ENCODE assay signal across 22 mouse cellular contexts in genomic region chr5:88807342-88807741, GRCm38 (mm10). TPM values are rescaled to one million over a fixed set of nuclear protein-coding genes. Genes with fewer than 3 reads are reported as not detected.
DNase-seq lines count a peak whose midpoint lies in the region; ATAC-seq and TF ChIP-seq lines count a peak whose summit lies in the region.
"Had no signal": no experiment of that assay in that cellular context is flagged by ENCODE, and none has a peak within 500 bp of the region (broad histone marks: within the 10 kb centered on the region; RNA-seq: fewer than 3 reads in every experiment).

No protein-coding gene starts in this region.

- ATAC-seq in heart, embryonic 14.5 days (ENCODE audit: insufficient number of reproducible peaks, insufficient read depth, low FRiP score, low read depth), result no peak
- ATAC-seq: activated CD4-positive, CD25-positive, alpha-beta regulatory T cell, adult 4 months; inflammation-experienced regulatory T-cells, adult 6 months; Patski had no signal

- no peak overlapping the region; a peak in 1 of 4 replicates for H3K4me3 ChIP-seq in heart, embryonic 14.5 days (ENCODE audit: control insufficient read depth in 1 of 2, insufficient read depth in 1 of 2, low read depth in 1 of 2, low read length in 2 of 2)
- H3K4me3 ChIP-seq in heart, adult 2 months, result no peak overlapping the region
- H3K4me3 ChIP-seq: embryonic facial prominence, embryonic 12.5 days; left cerebral cortex, adult 2 months; liver, embryonic 13.5 days; lung, embryonic 15.5 days; midbrain, embryonic 12.5 days had no signal

- TF ChIP-seq EP300 in heart, adult 2 months (IDR thresholded peaks at IDR 0.05; ENCODE audit: insufficient read depth, low read depth, low read length), result no peak

- H3K27me3 ChIP-seq in heart, embryonic 14.5 days (ENCODE audit: control insufficient read depth, insufficient read depth, low read length), result no peaks in the 10 kb centered on the region
- no peaks in the 10 kb centered on the region for H3K27me3 ChIP-seq in heart, adult 2 months (ENCODE audit: control insufficient read depth, insufficient read depth, low read length)
- H3K27me3 ChIP-seq: embryonic facial prominence, embryonic 12.5 days; lung, embryonic 15.5 days; midbrain, embryonic 12.5 days had no signal

- WGBS in heart, embryonic 14.5 days, result 27% methylated on average over 9 of the region's 9 CpGs
- WGBS in heart, adult 2 months, result 28% methylated on average over 9 of the region's 9 CpGs

- no peaks in the 10 kb centered on the region for H3K9me3 ChIP-seq in heart, embryonic 14.5 days (ENCODE audit: control insufficient read depth, low read length)
- H3K9me3 ChIP-seq: embryonic facial prominence, embryonic 12.5 days; liver, embryonic 13.5 days; lung, embryonic 15.5 days; midbrain, embryonic 12.5 days had no signal

- intact Hi-C loops in heart, adult 2 months (cut with DNase I), result no loop called here

- no peak for TF ChIP-seq CTCF in heart, adult 2 months (IDR thresholded peaks at IDR 0.05)

- H3K4me1 ChIP-seq in heart, embryonic 14.5 days (ENCODE audit: control insufficient read depth in 2 of 2, insufficient read depth in 2 of 2, low read length in 2 of 2), result peaks cover 13 to 19% of the 10 kb centered on the region in 2 experiments
- H3K4me1 ChIP-seq in heart, adult 2 months (ENCODE audit: control insufficient read depth, insufficient read depth, low read length), result no peaks in the 10 kb centered on the region
- H3K4me1 ChIP-seq: embryonic facial prominence, embryonic 12.5 days; liver, embryonic 13.5 days; lung, embryonic 15.5 days; midbrain, embryonic 12.5 days had no signal

- H3K9ac ChIP-seq in heart, embryonic 14.5 days (ENCODE audit: low read length), result no peak overlapping the region
- no peak overlapping the region for H3K9ac ChIP-seq in heart, adult 2 months (ENCODE audit: low read depth, low read length)
- H3K9ac ChIP-seq: embryonic facial prominence, embryonic 12.5 days; liver, embryonic 13.5 days; lung, embryonic 15.5 days; midbrain, embryonic 12.5 days had no signal

- H3K79me2 ChIP-seq in heart, adult 2 months (replicated peaks; ENCODE audit: control insufficient read depth, insufficient read depth, low read length), result no peaks in the 10 kb centered on the region

- peak overlapping the region; percentile 52 for H3K4me2 ChIP-seq in heart, embryonic 14.5 days (ENCODE audit: low read length)
- H3K4me2 ChIP-seq: embryonic facial prominence, embryonic 12.5 days; liver, embryonic 13.5 days; lung, embryonic 15.5 days; midbrain, embryonic 12.5 days had no signal

- peak overlapping the region in 1 of 2 experiments; percentile 22; a peak in 1 of 4 replicates for H3K27ac ChIP-seq in heart, embryonic 14.5 days (replicated peaks in 1 of 2; ENCODE audit: control insufficient read depth in 1 of 2, insufficient read depth in 1 of 2, low read depth in 2 of 2, low read length in 2 of 2)
- H3K27ac ChIP-seq in heart, adult 2 months, result no peak overlapping the region
- H3K27ac ChIP-seq: embryonic facial prominence, embryonic 12.5 days; left cerebral cortex, adult 2 months; liver, embryonic 13.5 days; lung, embryonic 15.5 days; midbrain, embryonic 12.5 days had no signal

- H3K36me3 ChIP-seq in heart, embryonic 14.5 days (ENCODE audit: control insufficient read depth, insufficient read depth, low read length), result no peaks in the 10 kb centered on the region
- no peaks in the 10 kb centered on the region for H3K36me3 ChIP-seq in heart, adult 2 months (ENCODE audit: control insufficient read depth, insufficient read depth, low read length)
- H3K36me3 ChIP-seq: embryonic facial prominence, embryonic 12.5 days; liver, embryonic 13.5 days; lung, embryonic 15.5 days; midbrain, embryonic 12.5 days had no signal

- DNase-seq in embryo, embryonic 10 days (ENCODE audit: low spot score), result peak; percentile 10
- no peak for DNase-seq in embryo, embryonic 10.5 days (ENCODE audit: low spot score)
- DNase-seq in heart, adult 2 months, result no peak
- peak; percentile 36 to 44 for DNase-seq in layer of hippocampus, postnatal 10 days (ENCODE audit: low spot score in 2 of 2)
- no peak for DNase-seq in layer of hippocampus, adult 11-12 months (ENCODE audit: low spot score)
- peak; percentile 30 for DNase-seq in Muller cell, postnatal 12 days (ENCODE audit: inconsistent ontology term)
- DNase-seq in testis, postnatal 14 days (ENCODE audit: low spot score), result no peak
- DNase-seq: adrenal gland, postnatal 14 days; gastrocnemius, postnatal 25 days; heart, postnatal 4 days; kidney, adult 8-10 months; kidney, postnatal 25 days; liver, embryonic 13.5 days; thymus, postnatal 14 days had no signal

- no peak for TF ChIP-seq POLR2A in heart, adult 2 months (IDR thresholded peaks at IDR 0.05; ENCODE audit: insufficient read depth, low read depth, low read length)

RNA-seq across cellular contexts. Expression of gene Dck, which starts 42.5 kb away (rescaled TPM):
- polyA plus RNA-seq in heart, embryonic 14.5 days (2014; fragmentation: Nextera tagmentation; extraction: Ambion mirVana), result 34.8 and 37.4 TPM in 2 replicates
- 1 to 10 TPM; 2.3 to 2.5 TPM for total RNA-seq in heart, adult 2 months (2021)
- 1.6 and 3.0 TPM in 2 replicates for polyA plus RNA-seq in heart, adult 2 months (2012; rRNA removed)
- total RNA-seq in layer of hippocampus, postnatal 10 days (2021), result 10 to 100 TPM; 16.7 to 16.8 TPM

Comparison
In these comparisons a context has a peak if more than half of its experiments do, and no peak if none do; other contexts are left out.
1. DNase-seq: peak in embryo, embryonic 10 days (single experiment), layer of hippocampus, postnatal 10 days (2 of 2) and Muller cell, postnatal 12 days (single experiment); none in embryo, embryonic 10.5 days (single experiment), heart, adult 2 months (0 of 2), layer of hippocampus, adult 11-12 months (single experiment) and testis, postnatal 14 days (single experiment).
2. RNA of gene Dck, which starts 42.5 kb away (total RNA-seq): 16.7 to 16.8 TPM in layer of hippocampus, postnatal 10 days; 2.3 to 2.5 TPM in heart, adult 2 months; every median in the first group is over 4 times any median in the second.